Mouse (Mus musculus): ENCODE results near the gene Dpy30. TPM values are rescaled to one million over a fixed set of nuclear protein-coding genes. Genes with fewer than 3 reads are reported as not detected.

Gene Dpy30
- polyA plus RNA-seq, 1 experiment from 2014 or later = 285 TPM

- no peak overlapping the region for H3K9ac ChIP-seq (ENCODE audit: low read length)
- ATAC-seq (replicated peaks; ENCODE audit: low FRiP score) (no peak), DNase-seq (ENCODE audit: low spot score) (no peak)
- 0 out of 2 replicates have a peak, but pooled peaks cover 2% of the 10 kb centered on the region for H3K4me1 ChIP-seq (replicated peaks; ENCODE audit: control insufficient read depth, insufficient read depth, low read length)
- no peak overlapping the region for H3K4me2 ChIP-seq (ENCODE audit: low read depth, low read length, severe bottlenecking)
- H3K9me3 ChIP-seq (ENCODE audit: control insufficient read depth, low read length) = no peaks in the 10 kb centered on the region
- no peaks in the 10 kb centered on the region for H3K27me3 ChIP-seq (ENCODE audit: control insufficient read depth, insufficient read depth, low read length)
- H3K4me3 ChIP-seq (ENCODE audit: low read depth, low read length) = no peak overlapping the region
- no peaks in the 10 kb centered on the region; the same call in 1 of the 2 replicates for H3K36me3 ChIP-seq (ENCODE audit: control insufficient read depth, insufficient read depth, low read length)
- no peak overlapping the region for H3K27ac ChIP-seq (ENCODE audit: low read depth, low read length)
- WGBS = 84% methylated on average over 3 of the region's 3 CpGs
Observed at GRCm38 (mm10) chr17:74290198-74290597, 33.5 kb downstream of the Dpy30 start.

- no peak for ATAC-seq (replicated peaks; ENCODE audit: low FRiP score)
- 90% methylated on average over 2 of the region's 2 CpGs for WGBS
- no peak for DNase-seq (ENCODE audit: low spot score)
- no peaks in the 10 kb centered on the region; the same call in 1 of the 2 replicates for H3K36me3 ChIP-seq (ENCODE audit: control insufficient read depth, insufficient read depth, low read length)
- no peak overlapping the region for H3K4me3 ChIP-seq (ENCODE audit: low read depth, low read length)
- H3K27me3 ChIP-seq (ENCODE audit: control insufficient read depth, insufficient read depth, low read length) = no peaks in the 10 kb centered on the region
- H3K9me3 ChIP-seq (ENCODE audit: control insufficient read depth, low read length) = no peaks in the 10 kb centered on the region
- H3K9ac ChIP-seq (ENCODE audit: low read length) = no peak overlapping the region
- 0 out of 2 replicates have a peak, but pooled peaks cover 2% of the 10 kb centered on the region for H3K4me1 ChIP-seq (replicated peaks; ENCODE audit: control insufficient read depth, insufficient read depth, low read length)
- no peak overlapping the region for H3K27ac ChIP-seq (ENCODE audit: low read depth, low read length)
- H3K4me2 ChIP-seq (ENCODE audit: low read depth, low read length, severe bottlenecking) = no peak overlapping the region
Observed at GRCm38 (mm10) chr17:74288626-74289025, 35.1 kb downstream of the Dpy30 start.

GRCm38 (mm10) chr17:74286140-74286730 is 37.5 kb downstream of the Dpy30 start:
- Histone ChIP-seq H3K4me1 (replicated peaks; ENCODE audit: control insufficient read depth, insufficient read depth, low read length) (no peaks in the 10 kb centered on the region), H3K36me3 (ENCODE audit: control insufficient read depth, insufficient read depth, low read length) (no peaks in the 10 kb centered on the region; the same call in 1 of the 2 replicates), H3K27ac (ENCODE audit: low read depth, low read length) (no peak overlapping the region), H3K9ac (ENCODE audit: low read length) (no peak overlapping the region), H3K4me2 (ENCODE audit: low read depth, low read length, severe bottlenecking) (no peak overlapping the region), H3K27me3 (ENCODE audit: control insufficient read depth, insufficient read depth, low read length) (no peaks in the 10 kb centered on the region), H3K4me3 (ENCODE audit: low read depth, low read length) (no peak overlapping the region), H3K9me3 (ENCODE audit: control insufficient read depth, low read length) (no peaks in the 10 kb centered on the region)
- ATAC-seq (replicated peaks; ENCODE audit: low FRiP score) = no peak
- no peak for DNase-seq (ENCODE audit: low spot score)
- 90% methylated on average over 4 of the region's 4 CpGs for WGBS

- WGBS = 90% methylated on average over 2 of the region's 2 CpGs
Observed at GRCm38 (mm10) chr17:74285730-74286129, 38.0 kb downstream of the Dpy30 start.

GRCm38 (mm10) chr17:74284397-74285115 is 39.2 kb downstream of the Dpy30 start:
- H3K4me2 ChIP-seq (ENCODE audit: low read depth, low read length, severe bottlenecking) = no peak overlapping the region
- H3K4me1 ChIP-seq (replicated peaks; ENCODE audit: control insufficient read depth, insufficient read depth, low read length) = no peaks in the 10 kb centered on the region
- no peak for DNase-seq (ENCODE audit: low spot score)
- H3K27ac ChIP-seq (ENCODE audit: low read depth, low read length) = no peak overlapping the region
- 98% methylated on average over 2 of the region's 2 CpGs for WGBS
- no peaks in the 10 kb centered on the region for H3K27me3 ChIP-seq (ENCODE audit: control insufficient read depth, insufficient read depth, low read length)
- no peak for ATAC-seq (replicated peaks; ENCODE audit: low FRiP score)
- H3K36me3 ChIP-seq (ENCODE audit: control insufficient read depth, insufficient read depth, low read length) = no peaks in the 10 kb centered on the region; the same call in 1 of the 2 replicates
- no peak overlapping the region for H3K4me3 ChIP-seq (ENCODE audit: low read depth, low read length)
- H3K9ac ChIP-seq (ENCODE audit: low read length) = no peak overlapping the region
- H3K9me3 ChIP-seq (ENCODE audit: control insufficient read depth, low read length) = no peaks in the 10 kb centered on the region

More at GRCm38 (mm10) chr17:74285730-74286129, 38.0 kb downstream of the Dpy30 start:
- no peak for ATAC-seq (replicated peaks; ENCODE audit: low FRiP score)
- Histone ChIP-seq H3K9me3 (ENCODE audit: control insufficient read depth, low read length) (no peaks in the 10 kb centered on the region), H3K9ac (ENCODE audit: low read length) (no peak overlapping the region), H3K36me3 (ENCODE audit: control insufficient read depth, insufficient read depth, low read length) (no peaks in the 10 kb centered on the region; the same call in 1 of the 2 replicates), H3K4me2 (ENCODE audit: low read depth, low read length, severe bottlenecking) (no peak overlapping the region), H3K4me3 (ENCODE audit: low read depth, low read length) (no peak overlapping the region), H3K4me1 (replicated peaks; ENCODE audit: control insufficient read depth, insufficient read depth, low read length) (no peaks in the 10 kb centered on the region), H3K27me3 (ENCODE audit: control insufficient read depth, insufficient read depth, low read length) (no peaks in the 10 kb centered on the region), H3K27ac (ENCODE audit: low read depth, low read length) (no peak overlapping the region)
- DNase-seq (ENCODE audit: low spot score) = no peak

GRCm38 (mm10) chr17:74282024-74282423 is 41.7 kb downstream of the Dpy30 start:
- no peak overlapping the region for H3K4me2 ChIP-seq (ENCODE audit: low read depth, low read length, severe bottlenecking)
- no peak for ATAC-seq (replicated peaks; ENCODE audit: low FRiP score)
- no peaks in the 10 kb centered on the region for H3K27me3 ChIP-seq (ENCODE audit: control insufficient read depth, insufficient read depth, low read length)
- 93% methylated on average over 3 of the region's 3 CpGs for WGBS
- H3K9me3 ChIP-seq (ENCODE audit: control insufficient read depth, low read length) = no peaks in the 10 kb centered on the region
- DNase-seq (ENCODE audit: low spot score) = no peak
- no peak overlapping the region for H3K4me3 ChIP-seq (ENCODE audit: low read depth, low read length)
- no peaks in the 10 kb centered on the region for H3K4me1 ChIP-seq (replicated peaks; ENCODE audit: control insufficient read depth, insufficient read depth, low read length)
- no peak overlapping the region for H3K27ac ChIP-seq (ENCODE audit: low read depth, low read length)
- H3K9ac ChIP-seq (ENCODE audit: low read length) = no peak overlapping the region
- H3K36me3 ChIP-seq (ENCODE audit: control insufficient read depth, insufficient read depth, low read length) = no peaks in the 10 kb centered on the region

- Histone ChIP-seq H3K36me3 (ENCODE audit: control insufficient read depth, insufficient read depth, low read length) (no peaks in the 10 kb centered on the region; the same call in 1 of the 2 replicates), H3K4me2 (ENCODE audit: low read depth, low read length, severe bottlenecking) (no peak overlapping the region), H3K27ac (ENCODE audit: low read depth, low read length) (no peak overlapping the region), H3K4me3 (ENCODE audit: low read depth, low read length) (no peak overlapping the region), H3K4me1 (replicated peaks; ENCODE audit: control insufficient read depth, insufficient read depth, low read length) (no peaks in the 10 kb centered on the region), H3K27me3 (ENCODE audit: control insufficient read depth, insufficient read depth, low read length) (no peaks in the 10 kb centered on the region), H3K9me3 (ENCODE audit: control insufficient read depth, low read length) (no peaks in the 10 kb centered on the region), H3K9ac (ENCODE audit: low read length) (no peak overlapping the region)
- WGBS = 97% methylated on average over 8 of the region's 8 CpGs
- no peak for DNase-seq (ENCODE audit: low spot score)
- no peak for ATAC-seq (replicated peaks; ENCODE audit: low FRiP score)
Observed at GRCm38 (mm10) chr17:74278966-74279869, 44.5 kb downstream of the Dpy30 start.

- no peak overlapping the region for H3K4me3 ChIP-seq (ENCODE audit: low read depth, low read length)
- no peaks in the 10 kb centered on the region for H3K4me1 ChIP-seq (replicated peaks; ENCODE audit: control insufficient read depth, insufficient read depth, low read length)
- no peaks in the 10 kb centered on the region; the same call in 1 of the 2 replicates for H3K36me3 ChIP-seq (ENCODE audit: control insufficient read depth, insufficient read depth, low read length)
- no peak for ATAC-seq (replicated peaks; ENCODE audit: low FRiP score)
- no peak for DNase-seq (ENCODE audit: low spot score)
- H3K27ac ChIP-seq (ENCODE audit: low read depth, low read length) = no peak overlapping the region
- no peaks in the 10 kb centered on the region for H3K27me3 ChIP-seq (ENCODE audit: control insufficient read depth, insufficient read depth, low read length)
- H3K9me3 ChIP-seq (ENCODE audit: control insufficient read depth, low read length) = no peaks in the 10 kb centered on the region
- H3K4me2 ChIP-seq (ENCODE audit: low read depth, low read length, severe bottlenecking) = no peak overlapping the region
- no peak overlapping the region for H3K9ac ChIP-seq (ENCODE audit: low read length)
- WGBS = 94% methylated on average over 3 of the region's 3 CpGs
Observed at GRCm38 (mm10) chr17:74274471-74274870, 49.3 kb downstream of the Dpy30 start.
